ENCODE assay signal across 20 mouse cellular contexts in genomic region chr4:116910489-116911181, GRCm38 (mm10). TPM values are rescaled to one million over a fixed set of nuclear protein-coding genes. Genes with fewer than 3 reads are reported as not detected.
DNase-seq lines count a peak whose midpoint lies in the region; ATAC-seq and TF ChIP-seq lines count a peak whose summit lies in the region.
"Had no signal": no experiment of that assay in that cellular context is flagged by ENCODE, and none has a peak within 500 bp of the region (broad histone marks: within the 10 kb centered on the region; RNA-seq: fewer than 3 reads in every experiment).

No protein-coding gene starts in this region.

- no peak overlapping the region for H3K9ac ChIP-seq in CH12.LX (ENCODE audit: insufficient read depth, low read depth)
- H3K9ac ChIP-seq in forebrain, embryonic 15.5 days (replicated peaks) = no peak overlapping the region
- no peak overlapping the region for H3K9ac ChIP-seq in midbrain, embryonic 15.5 days
- H3K9ac ChIP-seq in heart, embryonic 11.5 days (ENCODE audit: low read depth, low read length) = no peak overlapping the region
- H3K9ac ChIP-seq: embryonic facial prominence, embryonic 15.5 days; heart, embryonic 15.5 days; liver, embryonic 15.5 days had no signal

- DNase-seq in CH12.LX (ENCODE audit: extremely low read depth) (no peak), R1 (ENCODE audit: low read depth, low spot score) (peak; percentile 10)
- DNase-seq in spleen, postnatal 36 days (ENCODE audit: low spot score in 2 of 2) = no peak
- no peak for DNase-seq in adrenal gland, adult 2 months
- DNase-seq: adrenal gland, postnatal 10 days; cerebellum, adult 9-10 months; heart, adult 11 months; kidney, adult 2 months; kidney, postnatal 25 days; right cerebral cortex, postnatal 25 days; thymus, postnatal 25 days had no signal

- no peak overlapping the region for H3K4me2 ChIP-seq in CH12.LX (ENCODE audit: insufficient read depth, low read depth, poor library complexity, severe bottlenecking)
- H3K4me2 ChIP-seq in forebrain, embryonic 15.5 days (replicated peaks) = no peak overlapping the region
- no peak overlapping the region for H3K4me2 ChIP-seq in midbrain, embryonic 15.5 days
- no peak overlapping the region for H3K4me2 ChIP-seq in heart, embryonic 11.5 days
- H3K4me2 ChIP-seq: embryonic facial prominence, embryonic 15.5 days; heart, embryonic 15.5 days; liver, embryonic 15.5 days had no signal

- H3K27ac ChIP-seq in CH12.LX (ENCODE audit: insufficient read depth, low read depth) = no peak overlapping the region
- H3K27ac ChIP-seq in forebrain, embryonic 15.5 days (replicated peaks) = peak overlapping the region; percentile 74
- H3K27ac ChIP-seq in midbrain, embryonic 15.5 days = peak overlapping the region; percentile 45; the same call in 1 of the 2 replicates
- no peak overlapping the region for H3K27ac ChIP-seq in heart, embryonic 11.5 days (ENCODE audit: low read depth, low read length)
- H3K27ac ChIP-seq: embryonic facial prominence, embryonic 15.5 days; heart, embryonic 15.5 days; liver, embryonic 15.5 days had no signal

- 11% methylated on average over 4 of the region's 4 CpGs for WGBS in forebrain, embryonic 15.5 days
- 25% methylated on average over 4 of the region's 4 CpGs for WGBS in midbrain, embryonic 15.5 days
- WGBS in heart, embryonic 11.5 days (ENCODE audit: insufficient replicate concordance) = 69% methylated on average over 4 of the region's 4 CpGs

- H3K36me3 ChIP-seq in CH12.LX (replicated peaks in 1 of 2; ENCODE audit: control insufficient read depth in 1 of 2, insufficient read depth in 1 of 2, low read length in 1 of 2) = no peaks in the 10 kb centered on the region
- H3K36me3 ChIP-seq in forebrain, embryonic 15.5 days = no peaks in the 10 kb centered on the region
- no peaks in the 10 kb centered on the region for H3K36me3 ChIP-seq in midbrain, embryonic 15.5 days (replicated peaks)
- no peaks in the 10 kb centered on the region for H3K36me3 ChIP-seq in heart, embryonic 11.5 days (ENCODE audit: control insufficient read depth, insufficient read depth, low read length)
- H3K36me3 ChIP-seq: embryonic facial prominence, embryonic 15.5 days; heart, embryonic 15.5 days; liver, embryonic 15.5 days had no signal

- TF ChIP-seq RAD21 in CH12.LX (IDR thresholded peaks at IDR 0.05; ENCODE audit: low read depth, low read length) = no peak

- H3K9me3 ChIP-seq in CH12.LX (replicated peaks; ENCODE audit: low read length) = no peaks in the 10 kb centered on the region
- H3K9me3 ChIP-seq in forebrain, embryonic 15.5 days = no peaks in the 10 kb centered on the region
- no peaks in the 10 kb centered on the region for H3K9me3 ChIP-seq in midbrain, embryonic 15.5 days
- no peaks in the 10 kb centered on the region for H3K9me3 ChIP-seq in heart, embryonic 11.5 days (replicated peaks; ENCODE audit: control insufficient read depth, low read length)
- H3K9me3 ChIP-seq: embryonic facial prominence, embryonic 15.5 days; heart, embryonic 15.5 days; liver, embryonic 15.5 days; megakaryocyte, embryonic 14.5 days had no signal

- no peaks in the 10 kb centered on the region for H3K79me2 ChIP-seq in CH12.LX (replicated peaks; ENCODE audit: control insufficient read depth, extremely low read depth, insufficient read depth, poor library complexity, severe bottlenecking)

- no peak for TF ChIP-seq CTCF in CH12.LX (conservative IDR thresholded peaks at IDR 0.05 in 1 of 2, IDR thresholded peaks at IDR 0.05 in 1 of 2; ENCODE audit: low read depth in 2 of 2, low read length in 2 of 2)

- no peak for TF ChIP-seq POLR2A in CH12.LX (IDR thresholded peaks at IDR 0.05; ENCODE audit: low read depth, low read length)

- no peak for TF ChIP-seq EP300 in CH12.LX (IDR thresholded peaks at IDR 0.05; ENCODE audit: low read length)

- in situ Hi-C loops in CH12.LX (cut with MboI; ENCODE audit: low pct_ligation_motif_present, low pct_unique_long_range_greater_than_20kb, low sequenced_read_pairs) = no loop called here

- H3K27me3 ChIP-seq in CH12.LX (replicated peaks) = no peaks in the 10 kb centered on the region
- H3K27me3 ChIP-seq in forebrain, embryonic 15.5 days = no peaks in the 10 kb centered on the region
- no peaks in the 10 kb centered on the region for H3K27me3 ChIP-seq in midbrain, embryonic 15.5 days (replicated peaks)
- H3K27me3 ChIP-seq in heart, embryonic 11.5 days (ENCODE audit: control insufficient read depth, insufficient read depth, low read length) = no peaks in the 10 kb centered on the region
- H3K27me3 ChIP-seq: embryonic facial prominence, embryonic 15.5 days; heart, embryonic 15.5 days; liver, embryonic 15.5 days; megakaryocyte, embryonic 14.5 days had no signal

- H3K4me1 ChIP-seq in CH12.LX (ENCODE audit: control insufficient read depth in 1 of 2, insufficient read depth in 2 of 2) = no peaks in the 10 kb centered on the region
- H3K4me1 ChIP-seq in forebrain, embryonic 15.5 days = peaks cover 18% of the 10 kb centered on the region
- peaks cover 9% of the 10 kb centered on the region; the same call in 1 of the 2 replicates for H3K4me1 ChIP-seq in midbrain, embryonic 15.5 days
- H3K4me1 ChIP-seq in heart, embryonic 11.5 days (ENCODE audit: control insufficient read depth, insufficient read depth, low read length) = no peaks in the 10 kb centered on the region
- H3K4me1 ChIP-seq: embryonic facial prominence, embryonic 15.5 days; heart, embryonic 15.5 days; liver, embryonic 15.5 days had no signal

- ATAC-seq in forebrain, embryonic 15.5 days (replicated peaks) = no peak; the same call in 1 of the 2 replicates
- ATAC-seq in midbrain, embryonic 15.5 days (replicated peaks) = no peak
- ATAC-seq in heart, embryonic 11.5 days (replicated peaks; ENCODE audit: insufficient number of reproducible peaks, low FRiP score, low TSS enrichment) = no peak
- ATAC-seq: CD4-positive, CD25-positive, alpha-beta regulatory T cell, adult 4 months; lung, postnatal 0 days had no signal

- dilution Hi-C loops in CH12.LX (cut with MboI; ENCODE audit: extremely low pct_ligation_motif_present, extremely low pct_unique_long_range_greater_than_20kb, low sequenced_read_pairs) = no loop called here

- H3K4me3 ChIP-seq in CH12.LX (replicated peaks in 1 of 3; ENCODE audit: low read depth in 2 of 3, low read length in 2 of 3, poor library complexity in 1 of 3) = no peak overlapping the region
- H3K4me3 ChIP-seq in forebrain, embryonic 15.5 days = no peak overlapping the region
- no peak overlapping the region for H3K4me3 ChIP-seq in midbrain, embryonic 15.5 days
- H3K4me3 ChIP-seq in heart, embryonic 11.5 days (ENCODE audit: low read depth, low read length) = no peak overlapping the region
- H3K4me3 ChIP-seq: embryonic facial prominence, embryonic 15.5 days; heart, embryonic 15.5 days; liver, embryonic 15.5 days; megakaryocyte, embryonic 14.5 days had no signal

TF ChIP-seq in CH12.LX, 34 proteins besides CTCF, POLR2A, EP300 and RAD21:
- no peak for TF ChIP-seq ZNF384 (IDR thresholded peaks at IDR 0.05; ENCODE audit: low read depth, low read length)
- TF ChIP-seq USF1 (IDR thresholded peaks at IDR 0.05; ENCODE audit: low read depth, low read length) = 0 out of 2 replicates have a peak, but pooled peaks have one; percentile 16
- TF ChIP-seq NELFE (IDR thresholded peaks at IDR 0.05; ENCODE audit: low read depth, low read length) = no peak
TF ChIP-seq in CH12.LX: peak in this region for 1.

RNA-seq across cellular contexts. Expression of gene Zswim5, which starts 33.5 kb away (rescaled TPM):
- 0.92 and 1.1 TPM in 2 replicates for total RNA-seq in CH12.LX (2012; rRNA removed)
- 1.0 and 1.2 TPM in 2 replicates for total RNA-seq in CH12.LX (2014; rRNA removed)
- polyA plus RNA-seq in CH12.LX (2012; ENCODE audit: insufficient read length, low read depth) = 0.98 and 1.2 TPM in 2 replicates
- polyA plus RNA-seq in forebrain, embryonic 15.5 days (2015; fragmentation: Nextera tagmentation; extraction: Ambion mirVana) = 9.2 and 9.5 TPM in 2 replicates
- polyA plus RNA-seq in midbrain, embryonic 15.5 days (2015; fragmentation: Nextera tagmentation; extraction: Ambion mirVana) = 6.7 and 6.8 TPM in 2 replicates
- 1 to 10 TPM; 3.6 to 4.7 TPM for total RNA-seq in adrenal gland, adult 2 months (2021)
- 1.8 and 2.4 TPM in 2 replicates for polyA plus RNA-seq in adrenal gland, adult 2 months (2012; rRNA removed)
- 0.86 and 1.2 TPM in 2 replicates for polyA plus RNA-seq in heart, embryonic 11.5 days (2014; fragmentation: Nextera tagmentation; extraction: Ambion mirVana)
- polyA plus RNA-seq: CD4-positive, CD25-positive, alpha-beta regulatory T cell, adult 4 months had no signal

Comparison
In these comparisons a context has a peak if more than half of its experiments do, and no peak if none do; other contexts are left out.
1. H3K27ac ChIP-seq: peak in forebrain, embryonic 15.5 days (single experiment) and midbrain, embryonic 15.5 days (single experiment); none in CH12.LX (single experiment) and heart, embryonic 11.5 days (single experiment).